Mouse (Mus musculus) heart, postnatal 0 days (tissue): ENCODE data around the gene Daglb.

ENCODE experiments used
- CTCF ChIP-seq: IDR thresholded peaks from 2 replicates; pipeline ENCODE4 v1.5.1; 2016; ENCODE audit warnings: antibody characterized with exemption, control low read depth, low read depth
- EP300 ChIP-seq: IDR thresholded peaks from 2 replicates; pipeline ENCODE4 v1.6.1; 2016; ENCODE audit warnings: antibody characterized with exemption, low read depth

GRCm38 (mm10) chr5:143522882-143523281, 58.5 kb downstream of the Daglb start:
- TF ChIP-seq CTCF (no peak), EP300 (no peak)
